Comparison of ENCODE assay signal across 29 mouse cellular contexts in genomic region chr1:24972681-24973080, GRCm38 (mm10).
A peak's percentile ranks its signal among the peaks of the same experiment; 100 is the strongest.
DNase-seq lines count a peak whose midpoint lies in the region; ATAC-seq and TF ChIP-seq lines count a peak whose summit lies in the region.
"Had no signal": no experiment of that assay in that cellular context is flagged by ENCODE, and none has a peak within 500 bp of the region (broad histone marks: within the 10 kb centered on the region; RNA-seq: fewer than 3 reads in every experiment).

No protein-coding gene starts in this region.

- H3K27ac ChIP-seq in lung, embryonic 14.5 days (ENCODE audit: low read depth), result no peak overlapping the region
- H3K27ac ChIP-seq: embryonic facial prominence, embryonic 10.5 days; embryonic facial prominence, embryonic 13.5 days; forebrain, embryonic 12.5 days; forebrain, embryonic 15.5 days; heart, embryonic 15.5 days; hindbrain, embryonic 10.5 days; hindbrain, embryonic 13.5 days; intestine, embryonic 15.5 days had no signal

- H3K4me1 ChIP-seq in lung, embryonic 14.5 days (ENCODE audit: insufficient read depth), result no peaks in the 10 kb centered on the region
- H3K4me1 ChIP-seq: embryonic facial prominence, embryonic 10.5 days; embryonic facial prominence, embryonic 13.5 days; forebrain, embryonic 12.5 days; forebrain, embryonic 15.5 days; heart, embryonic 12.5 days; heart, embryonic 15.5 days; hindbrain, embryonic 10.5 days; hindbrain, embryonic 13.5 days; intestine, embryonic 15.5 days had no signal

- no peak overlapping the region for H3K4me2 ChIP-seq in lung, embryonic 14.5 days
- H3K4me2 ChIP-seq: embryonic facial prominence, embryonic 13.5 days; forebrain, embryonic 12.5 days; forebrain, embryonic 15.5 days; heart, embryonic 12.5 days; heart, embryonic 15.5 days; hindbrain, embryonic 13.5 days; intestine, embryonic 15.5 days had no signal

- no peak overlapping the region for H3K4me3 ChIP-seq in lung, embryonic 14.5 days (ENCODE audit: low read depth, low read length)
- H3K4me3 ChIP-seq: embryonic facial prominence, embryonic 10.5 days; embryonic facial prominence, embryonic 13.5 days; erythroblast, embryonic 14.5 days; forebrain, embryonic 12.5 days; forebrain, embryonic 15.5 days; heart, embryonic 12.5 days; heart, embryonic 15.5 days; hindbrain, embryonic 10.5 days; hindbrain, embryonic 13.5 days; intestine, embryonic 15.5 days had no signal

- DNase-seq in cerebellum, postnatal 14 days, result peak; percentile 65 to 78
- DNase-seq in cerebellum, adult 11 months, result no peak
- peak; percentile 4 for DNase-seq in kidney, postnatal 10 days
- DNase-seq in kidney, adult 9 months, result no peak
- DNase-seq in lung, embryonic 14.5 days, result peak; percentile 11
- no peak for DNase-seq in lung, postnatal 14 days
- DNase-seq: adrenal gland, postnatal 10 days; adrenal gland, postnatal 36 days; B cell, adult 2 months; cerebellum, adult 8-10 months; embryo, embryonic 11 days; gastrocnemius, postnatal 25 days; heart, adult 18-20 months; heart, postnatal 10 days; heart, postnatal 36 days had no signal

- H3K36me3 ChIP-seq in lung, embryonic 14.5 days (ENCODE audit: insufficient read depth), result no peaks in the 10 kb centered on the region
- H3K36me3 ChIP-seq: embryonic facial prominence, embryonic 10.5 days; embryonic facial prominence, embryonic 13.5 days; forebrain, embryonic 12.5 days; forebrain, embryonic 15.5 days; G1E; heart, embryonic 12.5 days; heart, embryonic 15.5 days; hindbrain, embryonic 10.5 days; hindbrain, embryonic 13.5 days; intestine, embryonic 15.5 days had no signal

- ATAC-seq in lung, embryonic 14.5 days (ENCODE audit: insufficient read depth), result no peak
- ATAC-seq: forebrain, embryonic 15.5 days; hindbrain, embryonic 16.5 days; intestine, embryonic 15.5 days; Patski had no signal

- 65% methylated on average over 2 of the region's 2 CpGs for WGBS in lung, embryonic 14.5 days

- H3K9ac ChIP-seq in lung, embryonic 14.5 days, result no peak overlapping the region
- H3K9ac ChIP-seq: embryonic facial prominence, embryonic 13.5 days; forebrain, embryonic 12.5 days; forebrain, embryonic 15.5 days; heart, embryonic 12.5 days; heart, embryonic 15.5 days; hindbrain, embryonic 13.5 days; intestine, embryonic 15.5 days had no signal

- TF ChIP-seq CTCF in lung, embryonic 14.5 days (IDR thresholded peaks at IDR 0.05; ENCODE audit: low read depth), result no peak

- no peaks in the 10 kb centered on the region for H3K9me3 ChIP-seq in lung, embryonic 14.5 days (ENCODE audit: low read depth, low read length)
- H3K9me3 ChIP-seq: embryonic facial prominence, embryonic 10.5 days; embryonic facial prominence, embryonic 13.5 days; forebrain, embryonic 12.5 days; forebrain, embryonic 15.5 days; G1E; heart, embryonic 12.5 days; heart, embryonic 15.5 days; hindbrain, embryonic 10.5 days; hindbrain, embryonic 13.5 days; intestine, embryonic 15.5 days had no signal

- no peaks in the 10 kb centered on the region for H3K27me3 ChIP-seq in lung, embryonic 14.5 days (ENCODE audit: insufficient read depth, low read length)
- H3K27me3 ChIP-seq: CH12.LX; embryonic facial prominence, embryonic 13.5 days; forebrain, embryonic 12.5 days; forebrain, embryonic 15.5 days; heart, embryonic 12.5 days; heart, embryonic 15.5 days; hindbrain, embryonic 13.5 days; intestine, embryonic 15.5 days; Patski had no signal

Comparison
In these comparisons a context has a peak if more than half of its experiments do, and no peak if none do; other contexts are left out.
1. DNase-seq: peak in cerebellum, postnatal 14 days (2 of 2), kidney, postnatal 10 days (single experiment) and lung, embryonic 14.5 days (single experiment); none in cerebellum, adult 11 months (single experiment), kidney, adult 9 months (single experiment) and lung, postnatal 14 days (single experiment).